ENCODE assay signal across 8 mouse cellular contexts in the genomic region with DNA sequence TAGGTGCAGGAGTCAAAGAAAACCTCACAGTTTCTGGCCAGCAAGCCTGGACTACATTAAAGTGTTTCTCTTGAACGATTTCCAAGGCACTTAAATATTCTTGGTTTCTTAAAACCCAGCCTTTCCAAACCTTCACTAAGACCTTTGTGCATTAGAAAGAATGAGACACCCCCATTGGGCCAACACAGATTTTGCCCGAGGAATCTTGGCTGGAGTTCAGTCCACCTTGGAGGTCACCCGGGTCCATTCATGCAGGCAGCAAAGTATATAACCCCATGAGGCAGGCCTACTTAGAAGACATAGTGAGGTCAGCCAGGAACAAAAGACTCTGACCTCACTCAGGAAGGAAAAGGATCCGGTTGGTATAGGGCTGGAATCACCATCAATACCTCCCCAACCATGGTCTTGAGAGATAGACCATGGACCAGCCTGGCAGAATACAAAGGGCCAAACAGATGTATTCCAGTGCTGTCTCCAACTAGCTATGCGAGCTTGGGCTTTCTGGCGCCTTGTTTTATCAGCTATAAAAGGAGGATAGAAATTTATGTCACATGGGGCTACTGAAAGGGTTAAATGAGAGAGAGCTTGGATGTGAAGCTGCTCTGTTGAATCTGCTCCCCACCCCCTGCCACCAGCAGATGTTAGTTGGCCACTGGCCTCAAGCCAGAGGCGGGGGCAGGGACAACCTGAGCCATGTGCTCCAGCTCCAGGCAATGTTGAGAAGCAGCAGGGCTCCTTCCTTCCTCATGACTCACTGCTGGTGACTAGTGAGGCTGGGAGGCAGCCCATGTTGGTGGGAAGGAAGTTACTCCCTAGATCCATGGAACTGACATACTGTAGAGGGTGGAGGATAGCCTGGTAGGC.
A peak's percentile ranks its signal among the peaks of the same experiment; 100 is the strongest.
DNase-seq lines count a peak whose midpoint lies in the region; ATAC-seq lines count a peak whose summit lies in the region.

No protein-coding gene starts in this region.

- no peaks in the 10 kb centered on the region for H3K27me3 ChIP-seq in kidney, embryonic 16.5 days (ENCODE audit: insufficient read depth, low read length)
- H3K27me3 ChIP-seq in limb, embryonic 11.5 days (ENCODE audit: control insufficient read depth, insufficient read depth, low read length) = no peaks in the 10 kb centered on the region

- H3K9me3 ChIP-seq in kidney, embryonic 16.5 days (ENCODE audit: low read length) = no peaks in the 10 kb centered on the region
- H3K9me3 ChIP-seq in limb, embryonic 11.5 days (ENCODE audit: control insufficient read depth, low read length) = no peaks in the 10 kb centered on the region

- no peak overlapping the region for H3K4me3 ChIP-seq in kidney, embryonic 16.5 days (ENCODE audit: low read length)
- H3K4me3 ChIP-seq in limb, embryonic 11.5 days (ENCODE audit: low read depth, low read length) = no peak overlapping the region

- H3K9ac ChIP-seq in kidney, embryonic 16.5 days (replicated peaks; ENCODE audit: low read length) = no peak overlapping the region
- no peak overlapping the region for H3K9ac ChIP-seq in limb, embryonic 11.5 days (ENCODE audit: low read length)

- H3K4me1 ChIP-seq in kidney, embryonic 16.5 days (ENCODE audit: insufficient read depth, low read length) = peaks cover 32% of the 10 kb centered on the region
- H3K4me1 ChIP-seq in limb, embryonic 11.5 days (ENCODE audit: control insufficient read depth, insufficient read depth, low read length) = peaks cover 5% of the 10 kb centered on the region

- peak; percentile 78 for DNase-seq in retina, postnatal 1 day
- no peak for DNase-seq in retina, embryonic 14.5 days (ENCODE audit: low spot score)
- peak; percentile 63 to 68 for DNase-seq in cerebellum, postnatal 14 days
- peak; percentile 70 for DNase-seq in gonadal fat pad, adult 2 months (ENCODE audit: low read depth)
- DNase-seq in limb, embryonic 11.5 days (ENCODE audit: low spot score) = peak; percentile 51
- no peak for DNase-seq in spleen, adult 12 weeks (ENCODE audit: low spot score)

- peak; percentile 90 for ATAC-seq in kidney, embryonic 16.5 days (ENCODE audit: low FRiP score, low TSS enrichment)
- ATAC-seq in limb, embryonic 11.5 days (ENCODE audit: insufficient number of reproducible peaks, low FRiP score, low TSS enrichment, low read depth) = peak; percentile 35; the same call in 1 of the 2 replicates
- ATAC-seq in erythroid progenitor cell, adult 5-6 weeks (replicated peaks; ENCODE audit: low FRiP score, poor library complexity, severe bottlenecking) = no peak

- H3K4me2 ChIP-seq in kidney, embryonic 16.5 days (replicated peaks; ENCODE audit: low read depth, low read length) = no peak overlapping the region
- H3K4me2 ChIP-seq in limb, embryonic 11.5 days (ENCODE audit: low read depth, severe bottlenecking) = no peak overlapping the region

- 44% methylated on average over 7 of the region's 7 CpGs for WGBS in kidney, embryonic 16.5 days
- 66% methylated on average over 7 of the region's 7 CpGs for WGBS in limb, embryonic 11.5 days

- H3K27ac ChIP-seq in kidney, embryonic 16.5 days (ENCODE audit: low read length) = peak overlapping the region; percentile 46
- no peak overlapping the region for H3K27ac ChIP-seq in limb, embryonic 11.5 days (replicated peaks; ENCODE audit: low read depth, low read length)

- no peaks in the 10 kb centered on the region for H3K36me3 ChIP-seq in kidney, embryonic 16.5 days (ENCODE audit: insufficient read depth, low read length)
- H3K36me3 ChIP-seq in limb, embryonic 11.5 days (ENCODE audit: control insufficient read depth, insufficient read depth, low read length) = no peaks in the 10 kb centered on the region

Comparison
In these comparisons a context has a peak if more than half of its experiments do, and no peak if none do; other contexts are left out.
1. DNase-seq: peak in retina, postnatal 1 day (single experiment), cerebellum, postnatal 14 days (2 of 2), gonadal fat pad, adult 2 months (single experiment) and limb, embryonic 11.5 days (single experiment); none in retina, embryonic 14.5 days (single experiment) and spleen, adult 12 weeks (single experiment).